Mouse (Mus musculus): ENCODE measurements at regions not wholly inside any gene's neighbourhood (a gene's known extent, or its start where the extent isn't known, plus 50 kb on each side); places are given as distances from the start of the nearest gene placed in this dataset.

- in situ Hi-C loops (cut with MboI; ENCODE audit: low pct_ligation_motif_present, low pct_unique_long_range_greater_than_20kb, low sequenced_read_pairs) = no loop called here
- TF ChIP-seq SMC3 (IDR thresholded peaks at IDR 0.05; ENCODE audit: low read depth, low read length) (no peak), SIN3A (IDR thresholded peaks at IDR 0.05; ENCODE audit: low read length) (no peak), CHD2 (IDR thresholded peaks at IDR 0.05; ENCODE audit: low read length) (no peak)
- no peak overlapping the region for H3K4me2 ChIP-seq (ENCODE audit: insufficient read depth, low read depth, poor library complexity, severe bottlenecking)
- no peak overlapping the region for H3K27ac ChIP-seq (ENCODE audit: insufficient read depth, low read depth)
- dilution Hi-C loops (cut with MboI; ENCODE audit: extremely low pct_ligation_motif_present, extremely low pct_unique_long_range_greater_than_20kb, low sequenced_read_pairs) = no loop called here
- H3K9ac ChIP-seq (ENCODE audit: insufficient read depth, low read depth) = no peak overlapping the region
- no peak overlapping the region for H3K4me3 ChIP-seq (replicated peaks in 1 of 3; ENCODE audit: low read depth in 2 of 3, low read length in 2 of 3, poor library complexity in 1 of 3)
- no peaks in the 10 kb centered on the region for H3K36me3 ChIP-seq (replicated peaks in 1 of 2; ENCODE audit: control insufficient read depth in 1 of 2, insufficient read depth in 1 of 2, low read length in 1 of 2)
- H3K27me3 ChIP-seq (replicated peaks) = no peaks in the 10 kb centered on the region
- no peaks in the 10 kb centered on the region for H3K4me1 ChIP-seq (ENCODE audit: control insufficient read depth in 1 of 2, insufficient read depth in 2 of 2)
- H3K79me2 ChIP-seq (replicated peaks; ENCODE audit: control insufficient read depth, extremely low read depth, insufficient read depth, poor library complexity, severe bottlenecking) = no peaks in the 10 kb centered on the region
- peaks cover 31% of the 10 kb centered on the region for H3K9me3 ChIP-seq (replicated peaks; ENCODE audit: low read length)
- no peak for DNase-seq (ENCODE audit: extremely low read depth)
Measured at GRCm38 (mm10) chr8:37056376-37056775, 63.0 kb downstream of the AI429214 start.

GRCm38 (mm10) chr8:37058390-37058789 is 65.0 kb downstream of the AI429214 start:
- no peaks in the 10 kb centered on the region for H3K27me3 ChIP-seq (replicated peaks)
- no peak overlapping the region for H3K4me2 ChIP-seq (ENCODE audit: insufficient read depth, low read depth, poor library complexity, severe bottlenecking)
- dilution Hi-C loops (cut with MboI; ENCODE audit: extremely low pct_ligation_motif_present, extremely low pct_unique_long_range_greater_than_20kb, low sequenced_read_pairs) (no loop called here), in situ Hi-C loops (cut with MboI; ENCODE audit: low pct_ligation_motif_present, low pct_unique_long_range_greater_than_20kb, low sequenced_read_pairs) (no loop called here)
- no peak overlapping the region for H3K27ac ChIP-seq (ENCODE audit: insufficient read depth, low read depth)
- H3K79me2 ChIP-seq (replicated peaks; ENCODE audit: control insufficient read depth, extremely low read depth, insufficient read depth, poor library complexity, severe bottlenecking) = no peaks in the 10 kb centered on the region
- TF ChIP-seq JUN (IDR thresholded peaks at IDR 0.05; ENCODE audit: insufficient read depth, low read depth, low read length) = no peak
- no peak for TF ChIP-seq CHD1 (IDR thresholded peaks at IDR 0.05; ENCODE audit: low read depth, low read length)
- TF ChIP-seq TCF12 (IDR thresholded peaks at IDR 0.05; ENCODE audit: low read depth, low read length) = no peak
- TF ChIP-seq POLR2A (IDR thresholded peaks at IDR 0.05; ENCODE audit: low read depth, low read length) = no peak
- TF ChIP-seq KAT2A (IDR thresholded peaks at IDR 0.05; ENCODE audit: insufficient replicate concordance, low read length) = no peak
- no peak for TF ChIP-seq TBP (conservative IDR thresholded peaks at IDR 0.05; ENCODE audit: low read depth, low read length)
- no peak for TF ChIP-seq MXI1 (IDR thresholded peaks at IDR 0.05; ENCODE audit: low read depth, low read length)
- no peak for TF ChIP-seq USF1 (IDR thresholded peaks at IDR 0.05; ENCODE audit: low read depth, low read length)
- no peak for TF ChIP-seq PAX5 (IDR thresholded peaks at IDR 0.05; ENCODE audit: low read length)
- H3K36me3 ChIP-seq (replicated peaks in 1 of 2; ENCODE audit: control insufficient read depth in 1 of 2, insufficient read depth in 1 of 2, low read length in 1 of 2) = no peaks in the 10 kb centered on the region
- DNase-seq (ENCODE audit: extremely low read depth) = no peak
- H3K9ac ChIP-seq (ENCODE audit: insufficient read depth, low read depth) = no peak overlapping the region
- no peak overlapping the region for H3K4me3 ChIP-seq (replicated peaks in 1 of 3; ENCODE audit: low read depth in 2 of 3, low read length in 2 of 3, poor library complexity in 1 of 3)
- peaks cover 40% of the 10 kb centered on the region for H3K9me3 ChIP-seq (replicated peaks; ENCODE audit: low read length)
- H3K4me1 ChIP-seq (ENCODE audit: control insufficient read depth in 1 of 2, insufficient read depth in 2 of 2) = no peaks in the 10 kb centered on the region

- dilution Hi-C loops (cut with MboI; ENCODE audit: extremely low pct_ligation_motif_present, extremely low pct_unique_long_range_greater_than_20kb, low sequenced_read_pairs) = no loop called here
- Histone ChIP-seq H3K36me3 (replicated peaks in 1 of 2; ENCODE audit: control insufficient read depth in 1 of 2, insufficient read depth in 1 of 2, low read length in 1 of 2) (no peaks in the 10 kb centered on the region), H3K79me2 (replicated peaks; ENCODE audit: control insufficient read depth, extremely low read depth, insufficient read depth, poor library complexity, severe bottlenecking) (no peaks in the 10 kb centered on the region), H3K27ac (ENCODE audit: insufficient read depth, low read depth) (no peak overlapping the region), H3K9me3 (replicated peaks; ENCODE audit: low read length) (peaks cover 33% of the 10 kb centered on the region), H3K4me2 (ENCODE audit: insufficient read depth, low read depth, poor library complexity, severe bottlenecking) (no peak overlapping the region), H3K27me3 (replicated peaks) (no peaks in the 10 kb centered on the region), H3K4me3 (replicated peaks in 1 of 3; ENCODE audit: low read depth in 2 of 3, low read length in 2 of 3, poor library complexity in 1 of 3) (no peak overlapping the region), H3K4me1 (ENCODE audit: control insufficient read depth in 1 of 2, insufficient read depth in 2 of 2) (no peaks in the 10 kb centered on the region), H3K9ac (ENCODE audit: insufficient read depth, low read depth) (no peak overlapping the region)
- in situ Hi-C loops (cut with MboI; ENCODE audit: low pct_ligation_motif_present, low pct_unique_long_range_greater_than_20kb, low sequenced_read_pairs) = no loop called here
- no peak for DNase-seq (ENCODE audit: extremely low read depth)
- TF ChIP-seq HCFC1 (IDR thresholded peaks at IDR 0.05; ENCODE audit: low read depth, low read length) (no peak), RAD21 (IDR thresholded peaks at IDR 0.05; ENCODE audit: low read depth, low read length) (peak; percentile 2), BHLHE40 (IDR thresholded peaks at IDR 0.05; ENCODE audit: low read depth, low read length) (no peak), CTCF (conservative IDR thresholded peaks at IDR 0.05 in 1 of 2, IDR thresholded peaks at IDR 0.05 in 1 of 2; ENCODE audit: low read depth in 2 of 2, low read length in 2 of 2) (peak in 1 of 2 experiments; percentile 34; a peak in 2 of 4 replicates), MAFK (IDR thresholded peaks at IDR 0.05; ENCODE audit: insufficient replicate concordance, low read length) (no peak), MAX (IDR thresholded peaks at IDR 0.05; ENCODE audit: low read length) (no peak)
Measured at GRCm38 (mm10) chr8:37062012-37062944, 68.9 kb downstream of the AI429214 start.
